Mouse (Mus musculus): ENCODE measurements around the gene Kif1bp.

The Kif1bp gene

GRCm38 (mm10) chr10:62556558-62556901 lies 21.7 kb downstream of the Kif1bp start:
- DNase-seq (ENCODE audit: low spot score in 2 of 2) = no peak

DNA sequence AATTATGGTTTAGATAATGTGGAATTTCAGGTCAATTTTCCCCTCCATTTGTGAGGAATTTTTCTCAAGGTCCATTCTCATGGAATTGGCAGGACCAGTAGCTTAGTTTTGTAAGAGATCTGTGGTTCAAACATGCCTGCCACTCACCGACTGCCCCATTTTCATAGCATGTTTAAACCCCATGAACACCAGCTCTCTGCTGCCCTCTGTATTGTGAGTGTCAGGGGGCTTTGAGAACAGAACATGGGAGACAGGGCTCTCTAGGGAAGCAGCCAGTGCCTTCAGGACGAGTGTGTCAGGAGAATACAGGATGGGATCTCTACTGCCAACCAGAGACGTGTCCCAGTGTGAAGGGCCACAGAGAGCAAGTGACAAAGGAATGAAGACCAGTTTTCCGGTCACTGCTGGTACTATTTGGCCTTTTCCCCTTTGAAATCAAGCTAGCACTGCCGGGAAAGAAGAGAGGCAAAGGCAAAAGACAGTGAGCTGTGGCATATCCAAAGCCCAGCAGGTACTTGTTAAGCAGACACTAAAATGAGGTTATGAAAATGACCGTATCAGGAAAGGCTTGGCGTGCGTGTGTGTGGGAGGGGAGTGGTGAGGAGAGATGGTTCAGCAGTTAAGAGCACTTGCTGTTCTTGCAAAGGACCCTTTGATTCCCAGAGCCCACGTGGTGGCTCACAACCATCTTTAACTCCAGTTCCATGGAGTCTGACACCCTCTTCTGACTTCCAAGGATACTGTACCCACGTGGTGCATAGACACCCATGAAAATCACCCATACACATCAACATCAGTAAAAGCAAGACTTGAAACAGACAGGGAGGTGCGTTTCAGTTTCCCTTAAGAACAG lies 22.3 kb downstream of the Kif1bp start:
- no peak for DNase-seq (ENCODE audit: low spot score in 2 of 2)

DNA sequence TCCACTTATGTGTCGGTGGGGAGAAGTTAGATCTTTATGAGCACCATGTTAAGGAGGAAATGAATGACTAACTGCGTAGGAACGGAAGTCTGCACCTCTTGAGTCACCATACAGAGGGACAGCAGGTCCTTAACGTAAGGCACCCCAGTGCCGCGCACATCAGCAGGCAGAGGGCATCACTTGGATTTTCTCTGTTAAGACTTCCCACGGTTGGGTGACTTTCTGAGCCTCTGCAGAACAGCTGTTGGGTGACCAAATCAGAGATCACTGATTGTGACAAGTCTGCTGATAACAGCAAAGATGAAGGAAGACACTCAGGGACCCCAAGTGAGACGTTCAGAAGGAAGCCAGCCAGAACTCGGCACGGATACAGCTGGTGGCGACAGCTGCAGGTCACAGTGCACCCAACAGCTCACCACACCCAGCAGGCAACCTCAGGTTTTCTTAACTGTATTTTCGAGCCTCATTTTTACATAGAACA lies 24.6 kb downstream of the Kif1bp start:
- DNase-seq (ENCODE audit: low spot score in 2 of 2) = no peak

DNA sequence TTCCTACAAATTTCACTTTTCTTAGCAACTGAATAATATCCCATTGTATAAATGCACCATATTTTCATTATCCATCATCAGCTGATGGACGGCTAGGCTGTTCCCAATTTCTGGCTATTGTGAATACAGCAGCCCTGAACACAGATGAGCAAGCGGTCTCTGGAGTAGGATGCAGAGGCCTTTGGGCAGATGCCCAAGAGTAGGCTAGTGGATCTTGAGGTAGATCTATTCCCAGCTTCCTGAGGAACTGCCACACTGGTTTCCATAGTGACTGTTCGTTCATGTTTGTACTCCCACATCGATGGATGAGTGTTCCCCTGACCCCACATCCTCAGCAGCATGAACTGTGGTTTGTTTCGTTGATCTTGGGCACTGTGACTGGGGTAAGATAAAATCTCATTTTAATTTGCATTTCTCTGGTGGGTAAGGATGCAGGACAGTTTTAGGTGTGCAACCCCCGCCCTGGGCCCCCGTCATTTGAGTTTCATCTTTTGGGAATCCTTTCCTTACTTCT lies 27.4 kb downstream of the Kif1bp start:
- DNase-seq (ENCODE audit: low spot score in 2 of 2) = no peak

- peak; percentile 57 for DNase-seq (ENCODE audit: low spot score in 2 of 2)
These were observed 28.6 kb downstream of the Kif1bp start for GRCm38 (mm10) chr10:62549523-62550166.

DNA sequence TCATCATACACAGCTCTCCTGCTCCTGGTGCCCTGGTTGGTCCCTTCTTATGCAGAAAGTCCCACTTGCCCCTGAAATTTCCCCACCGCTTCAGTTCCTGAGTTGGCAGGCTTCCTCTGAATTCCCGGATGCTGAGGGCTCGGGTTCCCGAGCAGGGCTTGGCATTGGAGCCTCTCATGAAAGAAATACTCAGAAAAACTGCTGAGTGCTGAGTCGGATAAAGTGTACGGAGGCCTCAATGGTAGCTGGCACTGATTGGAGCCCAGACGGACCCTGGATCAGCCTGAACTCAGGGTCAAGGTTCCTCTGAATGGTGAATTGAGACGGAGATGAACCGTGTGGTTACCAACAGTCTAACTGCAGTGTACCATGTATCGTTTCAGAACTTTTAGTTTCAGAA lies 31.8 kb downstream of the Kif1bp start:
- DNase-seq (ENCODE audit: low spot score in 2 of 2) = no peak

- no peak for DNase-seq (ENCODE audit: low spot score in 2 of 2)
These were observed 32.5 kb downstream of the Kif1bp start for GRCm38 (mm10) chr10:62545759-62546158.

DNA sequence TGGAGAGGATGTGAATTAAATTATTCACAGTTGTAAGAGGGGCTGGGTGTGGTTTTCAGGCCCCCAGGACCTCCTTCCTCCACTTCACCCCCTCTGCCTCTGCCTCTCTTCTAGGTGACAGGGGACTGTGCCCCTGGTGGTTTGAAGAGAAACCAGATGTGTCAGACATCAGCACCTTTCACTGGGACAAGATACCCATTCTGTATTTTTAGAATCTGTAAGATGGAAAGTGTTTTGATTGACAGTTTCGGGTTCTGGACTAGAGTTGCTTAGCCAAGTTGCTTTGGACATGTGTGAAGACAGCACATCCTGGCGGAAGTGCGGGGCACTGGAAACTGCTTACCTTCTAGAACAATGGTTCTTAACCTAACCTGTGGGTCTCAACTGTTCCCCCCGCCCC lies 33.9 kb downstream of the Kif1bp start:
- DNase-seq (ENCODE audit: low spot score in 2 of 2) = no peak

GRCm38 (mm10) chr10:62543399-62543808 lies 34.9 kb downstream of the Kif1bp start:
- no peak for DNase-seq (ENCODE audit: low spot score in 2 of 2)

- DNase-seq (ENCODE audit: low spot score in 2 of 2) = no peak
These were observed 35.3 kb downstream of the Kif1bp start for GRCm38 (mm10) chr10:62542928-62543327.

DNA sequence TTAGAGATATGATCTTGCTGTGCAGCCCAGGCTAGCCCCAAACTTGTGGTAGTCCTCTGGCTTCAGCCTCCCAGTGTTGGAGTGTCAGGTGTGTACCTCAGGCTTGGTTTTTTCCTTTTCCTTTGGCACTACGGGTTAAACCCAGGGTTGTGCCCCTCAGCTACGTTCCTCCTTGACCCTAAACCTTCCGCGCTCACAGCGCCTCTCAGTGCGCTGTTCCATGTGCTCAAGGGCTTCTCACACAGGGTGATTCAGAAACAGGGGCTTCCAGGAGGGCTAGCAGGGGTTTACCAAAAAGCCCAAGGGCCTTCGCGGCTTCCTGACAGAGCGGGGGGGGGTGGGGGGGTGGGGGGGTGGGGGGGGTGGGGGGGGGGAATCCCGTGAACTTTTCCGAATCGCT lies 35.8 kb downstream of the Kif1bp start:
- DNase-seq (ENCODE audit: low spot score in 2 of 2) = no peak

- no peak for DNase-seq (ENCODE audit: low spot score in 2 of 2)
These were observed 36.8 kb downstream of the Kif1bp start for GRCm38 (mm10) chr10:62541499-62541898.

DNA sequence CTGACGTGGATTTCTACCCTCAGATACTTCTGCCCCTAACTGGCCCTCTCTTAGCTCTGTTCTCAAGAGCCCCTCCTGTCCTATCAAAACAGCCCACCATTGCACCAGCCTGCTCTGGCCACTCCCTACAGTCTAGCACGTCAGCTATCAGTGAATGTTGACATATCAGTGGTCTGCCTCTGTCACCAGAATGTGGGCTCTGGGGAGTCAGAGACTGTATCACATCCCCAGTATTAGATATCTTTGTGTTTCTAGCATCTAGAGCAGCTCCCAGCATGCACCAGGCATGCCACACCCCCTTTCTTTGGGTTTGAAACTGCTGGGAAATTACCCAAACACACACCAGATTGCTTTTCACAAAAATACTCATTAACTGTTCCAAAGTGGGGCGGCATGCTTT lies 37.5 kb downstream of the Kif1bp start:
- DNase-seq (ENCODE audit: low spot score in 2 of 2) = no peak

DNA sequence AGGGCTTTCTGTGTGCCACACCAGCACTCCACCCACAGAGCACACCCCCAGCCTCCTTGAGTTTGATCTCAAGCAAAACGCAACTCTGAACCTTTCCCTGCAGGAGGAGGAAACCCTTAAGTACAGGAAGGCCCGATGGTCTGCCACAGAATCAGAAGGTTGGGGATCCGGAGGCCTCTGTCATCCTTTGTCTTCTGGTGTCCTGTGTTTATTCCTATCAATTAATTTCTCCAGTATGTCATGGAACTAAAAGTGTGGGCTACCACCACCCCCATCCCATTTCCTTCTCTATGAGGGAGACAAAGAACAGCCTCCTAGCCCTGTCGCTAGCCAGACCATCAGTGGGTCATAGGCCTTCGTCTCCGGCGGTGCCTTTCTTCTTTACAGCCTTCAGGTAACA lies 43.7 kb downstream of the Kif1bp start:
- no peak for DNase-seq (ENCODE audit: low spot score in 2 of 2)

DNA sequence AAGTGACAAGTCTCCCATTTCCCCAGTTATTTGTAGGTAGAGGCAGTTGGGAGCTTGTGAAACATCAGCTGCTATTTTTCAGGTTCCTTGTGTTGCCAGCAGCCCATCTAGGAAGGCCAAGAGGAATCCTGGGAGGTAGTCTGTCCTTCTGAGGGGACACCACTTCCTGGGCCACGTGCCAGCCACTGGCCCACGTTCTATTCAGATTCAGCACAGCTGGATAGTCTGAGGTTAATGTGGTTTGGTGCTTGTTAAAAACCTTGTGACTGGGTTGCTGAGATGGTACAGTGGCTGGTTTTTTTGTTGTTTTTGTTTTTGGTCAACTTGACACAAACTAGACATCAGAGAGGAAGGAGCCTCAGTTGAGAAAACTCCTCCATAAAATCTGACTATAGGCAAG lies 45.4 kb downstream of the Kif1bp start:
- DNase-seq (ENCODE audit: low spot score in 2 of 2) = no peak

GRCm38 (mm10) chr10:62530183-62530582 lies 48.1 kb downstream of the Kif1bp start:
- no peak for DNase-seq (ENCODE audit: low spot score in 2 of 2)

- no peak for DNase-seq (ENCODE audit: low spot score in 2 of 2)
These were observed 50.9 kb downstream of the Kif1bp start, which contains the start of gene Srgn for GRCm38 (mm10) chr10:62527351-62527750. Gene Srgn (minus strand): TSS chr10:62527451.

DNA sequence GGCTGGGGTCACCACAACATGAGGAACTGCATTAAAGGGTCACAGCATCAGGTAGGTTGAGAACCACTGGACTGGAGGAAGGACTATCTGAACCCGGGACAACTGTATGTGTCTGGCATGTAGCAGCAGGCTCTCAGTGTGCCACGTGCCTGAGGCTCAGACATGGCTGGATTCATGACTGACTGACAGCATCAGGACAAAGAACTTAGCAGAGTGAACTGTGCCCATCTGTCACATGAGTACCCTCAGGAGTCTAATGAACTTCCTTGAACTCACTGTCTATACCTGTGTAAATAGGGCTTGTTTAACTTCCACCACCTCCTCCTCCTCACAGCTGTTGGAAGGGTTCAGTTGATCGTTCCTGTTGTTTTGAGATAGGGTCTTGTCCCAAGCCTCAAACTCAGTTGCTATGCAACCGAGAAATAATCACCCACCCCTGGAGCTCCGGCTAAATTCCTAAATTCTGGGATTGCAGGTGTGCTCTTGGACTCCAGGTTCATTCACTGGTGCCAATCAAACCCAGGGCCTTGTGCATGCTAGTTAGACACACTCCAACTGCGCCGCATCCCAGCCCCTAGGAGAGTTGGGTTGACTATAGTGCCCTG lies 55.8 kb downstream of the Kif1bp start:
- no peak for DNase-seq (ENCODE audit: low spot score in 2 of 2)

DNA sequence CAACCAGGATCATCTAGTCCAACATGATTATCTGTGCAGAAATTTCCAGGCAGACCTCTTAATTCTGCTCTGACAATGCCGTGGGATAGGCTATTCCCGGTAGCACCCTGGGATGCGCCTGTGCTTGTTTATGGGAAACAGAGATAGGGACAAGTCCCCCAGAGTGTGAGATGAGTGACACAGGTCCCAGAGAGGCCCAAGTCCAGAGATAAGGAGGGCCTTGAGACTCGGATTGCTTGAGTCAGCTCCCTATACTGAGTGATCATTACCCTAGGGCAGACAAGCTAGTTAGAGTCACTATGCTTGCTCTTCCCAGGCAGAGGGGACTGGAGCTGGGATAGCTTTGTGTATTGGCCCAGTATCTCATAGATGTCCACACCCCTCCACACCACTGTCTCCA lies 56.5 kb downstream of the Kif1bp start:
- no peak for DNase-seq (ENCODE audit: low spot score in 2 of 2)

DNA sequence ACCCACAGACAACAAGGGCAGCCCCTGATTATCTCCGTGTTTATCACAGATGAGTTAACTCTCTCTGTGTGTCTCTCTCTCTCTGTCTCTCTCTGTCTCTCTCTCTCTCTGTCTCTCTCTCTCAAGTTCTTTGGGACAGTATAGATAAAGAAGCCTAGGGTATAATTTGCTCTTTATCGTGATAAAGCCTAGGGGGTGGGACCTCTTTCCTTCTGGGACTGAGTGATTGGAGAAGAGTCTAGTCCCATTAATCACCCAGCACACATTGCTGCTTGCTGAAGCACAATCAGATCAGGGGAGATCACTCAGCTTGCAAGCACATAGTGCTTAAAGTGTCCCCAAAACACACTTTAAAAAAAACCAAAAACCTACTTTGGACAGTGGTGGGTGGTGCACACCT lies 57.3 kb downstream of the Kif1bp start:
- no peak for DNase-seq (ENCODE audit: low spot score in 2 of 2)

DNA sequence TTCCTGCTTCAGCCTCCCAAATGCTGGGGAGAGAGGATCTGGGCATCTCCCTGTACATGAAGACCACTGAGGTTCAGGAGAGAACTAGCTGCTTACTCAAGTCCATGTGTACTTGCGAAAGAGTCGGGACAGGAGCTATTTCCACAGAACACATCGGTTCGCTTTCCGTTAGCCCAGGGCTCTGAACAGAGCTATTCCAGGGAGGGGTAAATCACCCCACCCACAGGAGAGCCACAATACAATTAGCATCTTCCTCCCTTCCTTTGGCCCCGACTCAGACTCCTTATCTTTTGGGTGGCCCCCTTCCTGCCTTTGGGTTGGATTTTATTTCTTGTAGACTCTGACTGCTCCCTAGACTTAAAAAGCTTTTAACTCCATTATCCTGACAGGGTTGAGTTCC lies 60.7 kb downstream of the Kif1bp start:
- no peak for DNase-seq (ENCODE audit: low spot score in 2 of 2)

GRCm38 (mm10) chr10:62512855-62513254 lies 65.4 kb downstream of the Kif1bp start:
- DNase-seq (ENCODE audit: low spot score in 2 of 2) = no peak

DNA sequence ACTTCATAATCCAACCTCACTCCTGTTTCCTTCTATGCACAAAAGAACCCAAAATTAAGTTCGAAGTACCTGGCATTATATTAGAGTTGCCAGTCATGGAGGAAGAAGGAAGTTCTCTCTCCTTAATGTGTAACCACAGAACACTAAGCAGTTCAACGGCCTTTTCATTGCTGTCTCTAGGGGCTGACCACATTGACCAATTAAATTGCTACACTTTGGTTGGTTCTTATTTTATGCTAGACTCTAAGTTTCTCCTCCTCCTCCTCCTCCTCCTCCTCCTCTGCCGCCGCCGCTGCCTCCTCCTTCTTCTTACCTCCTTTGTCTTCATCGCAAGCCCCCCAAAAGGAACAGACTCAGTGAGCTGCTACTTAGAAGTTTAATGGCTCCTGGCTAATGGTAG lies 66.7 kb downstream of the Kif1bp start:
- DNase-seq (ENCODE audit: low spot score in 2 of 2) = no peak

Measured in frontal cortex, postnatal 25 days (tissue).